Mouse (Mus musculus) NIH3T3 (cell line): ENCODE measurements at regions not wholly inside any gene's neighbourhood (a gene's known extent, or its start where the extent isn't known, plus 50 kb on each side); places are given as distances from the start of the nearest gene placed in this dataset.

Source experiments
- DNase-seq: peaks from one replicate; pipeline ENCODE4 v3.0.0-alpha.2; 2012; ENCODE audit warnings: low read depth

DNA sequence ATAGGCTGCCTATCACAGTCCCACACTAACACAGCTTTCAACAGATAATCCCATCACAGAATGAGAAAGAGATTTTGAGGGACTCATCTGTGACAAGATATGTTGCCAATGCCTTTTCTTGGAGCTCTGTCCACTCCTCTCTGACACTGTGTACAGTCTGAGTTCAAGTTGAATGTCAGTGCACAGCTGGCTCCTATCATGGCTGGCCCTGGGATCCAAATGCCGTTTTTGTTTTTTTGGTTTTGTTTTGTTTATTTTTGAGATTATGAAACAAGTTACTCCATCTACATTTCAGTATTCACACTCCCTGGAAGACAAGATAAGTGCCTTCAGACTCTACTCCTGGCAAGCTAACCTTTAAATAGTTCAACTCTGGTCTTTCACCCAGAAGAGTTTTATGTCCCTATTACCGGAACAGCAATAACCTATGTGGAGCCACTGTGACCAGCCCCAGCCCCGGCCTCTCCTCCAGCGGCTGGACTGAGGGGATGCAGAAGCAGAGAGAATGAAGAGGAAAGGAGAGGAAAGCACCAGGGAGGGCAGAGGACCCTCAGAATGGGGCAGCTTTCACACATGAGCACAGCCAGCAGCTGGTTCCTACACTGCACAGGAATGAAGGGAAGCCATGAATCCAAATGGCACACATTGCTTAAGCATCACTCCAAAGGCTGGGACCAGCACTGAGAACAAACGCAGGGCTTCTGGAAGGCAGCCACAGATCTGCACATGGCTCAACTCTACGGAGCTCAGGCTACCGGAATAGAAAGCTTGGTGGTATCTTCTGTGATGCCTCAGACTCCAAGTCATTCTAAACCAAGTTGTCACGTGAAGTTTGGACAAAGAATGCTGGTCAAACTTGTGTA lies 99.9 kb upstream of the Nsun2 start:
- no peak for DNase-seq

DNA sequence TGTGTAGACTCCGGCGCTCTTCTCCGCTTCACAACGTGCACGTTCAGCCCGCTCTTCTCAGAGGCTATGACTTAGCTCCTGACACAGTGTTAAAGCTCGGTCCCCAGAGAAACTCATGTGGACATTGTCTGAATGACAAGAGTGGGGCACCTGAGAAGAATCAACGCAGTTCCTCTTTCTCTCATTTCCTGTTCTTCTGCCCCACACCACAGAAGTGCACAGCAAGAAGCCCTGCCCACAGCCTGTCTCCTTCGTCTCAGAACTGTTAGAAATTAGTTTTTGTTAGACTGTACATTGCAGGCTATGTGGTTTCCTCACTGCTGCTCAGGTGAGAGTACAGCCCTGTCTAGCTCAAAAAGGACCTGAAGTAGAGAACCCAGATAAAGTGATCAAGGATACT lies 94.1 kb upstream of the Nsun2 start:
- DNase-seq: no peak

DNA sequence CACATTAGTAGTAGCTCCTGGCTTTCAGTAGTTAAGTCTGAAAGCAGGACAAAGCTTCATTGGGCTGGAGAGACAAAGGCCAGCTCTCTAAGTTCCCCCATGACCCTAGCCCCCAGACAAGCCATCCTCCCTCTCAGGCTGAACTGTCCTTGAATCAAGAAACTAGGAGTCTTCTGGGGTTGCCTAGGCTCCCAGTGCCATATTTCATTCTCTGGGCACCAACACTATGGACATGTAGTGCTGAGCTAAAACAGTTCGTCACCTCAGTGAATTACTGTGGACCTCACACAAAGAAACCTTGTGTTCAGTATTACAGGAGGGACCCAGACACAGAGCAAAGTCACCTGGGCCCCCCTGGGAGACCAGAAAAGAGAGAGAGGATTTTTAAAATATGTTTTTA lies 91.7 kb upstream of the Nsun2 start:
- no peak for DNase-seq

DNA sequence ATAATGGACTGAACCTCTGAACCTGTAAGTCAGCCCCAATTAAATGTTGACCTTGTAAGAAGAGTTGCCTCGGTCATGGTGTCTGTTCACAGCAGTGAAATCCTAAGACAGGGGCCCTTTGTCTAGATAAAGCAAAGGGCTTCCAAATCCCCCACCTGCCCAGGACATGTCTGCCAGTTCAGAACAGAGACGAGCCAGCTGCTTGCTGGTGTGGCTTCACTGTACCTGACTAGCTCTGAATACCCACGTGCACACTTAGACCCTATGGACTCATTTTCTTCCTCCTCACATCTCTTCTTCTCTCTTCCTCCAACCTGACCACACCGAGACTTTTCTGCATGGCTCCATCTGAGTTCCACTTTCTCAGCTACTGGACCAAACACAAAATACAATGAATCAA lies 87.9 kb upstream of the Nsun2 start:
- DNase-seq: no peak
